Mouse (Mus musculus) forebrain, embryonic 16.5 days (tissue): ENCODE results near the gene Vangl1. TPM values are rescaled to one million over a fixed set of nuclear protein-coding genes. Genes with fewer than 3 reads are reported as not detected.

Experiments
- ATAC-seq: fragments of 200-750 bp; cut with Nextera tagmentation; 2 replicates; pipeline ENCODE4 v1.8.0; 2017; ENCODE audit warnings: mild to moderate bottlenecking, moderate library complexity
- H3K27ac ChIP-seq: fragments of 300-500 bp; sonication (generic); 2 replicates; pipeline ENCODE4 v1.5.1; 2014; ENCODE audit warnings: low read length, control low read depth
- H3K27me3 ChIP-seq: fragments of 300-500 bp; sonication (generic); replicated peaks from 2 replicates; pipeline ENCODE4 v1.6.1; 2014; ENCODE audit warnings: low read length; ENCODE audit not compliant: control insufficient read depth, insufficient read depth
- H3K36me3 ChIP-seq: fragments of 300-500 bp; sonication (generic); 2 replicates; pipeline ENCODE4 v1.6.1; 2014; ENCODE audit not compliant: control insufficient read depth, insufficient read depth
- H3K4me1 ChIP-seq: fragments of 300-500 bp; sonication (generic); replicated peaks from 2 replicates; pipeline ENCODE4 v1.6.1; 2014; ENCODE audit warnings: low read length; ENCODE audit not compliant: control insufficient read depth, insufficient read depth
- H3K4me2 ChIP-seq: fragments of 300-500 bp; sonication (generic); 2 replicates; pipeline ENCODE4 v1.6.1; 2014; ENCODE audit warnings: mild to moderate bottlenecking, low read length, control low read depth
- H3K4me3 ChIP-seq: fragments of 300-500 bp; sonication (generic); replicated peaks from 2 replicates; pipeline ENCODE4 v1.5.1; 2014; ENCODE audit warnings: mild to moderate bottlenecking, low read length, control low read depth
- H3K9ac ChIP-seq: fragments of 300-500 bp; sonication (generic); replicated peaks from 2 replicates; pipeline ENCODE4 v1.6.1; 2014; ENCODE audit warnings: low read depth, low read length, control low read depth
- H3K9me3 ChIP-seq: fragments of 300-500 bp; sonication (generic); 2 replicates; pipeline ENCODE4 v1.6.1; 2016; ENCODE audit warnings: low read length; ENCODE audit not compliant: control insufficient read depth
- WGBS: fragments of 180-500 bp; shearing (Covaris S2); extraction: QIAGEN DNeasy Blood & Tissue Kit; methylation state at CpG from one replicate; pipeline ENCODE4 v1.1.7; 2014; 5-methylcytosine and 5-hydroxymethylcytosine counted together
- polyA plus RNA-seq: library from polyadenylated mRNA; unstranded; fragments of >200 nt; fragmentation: Nextera tagmentation; extraction: Ambion mirVana; gene quantifications from 2 replicates; pipeline ENCODE4 v1.2.1, GENCODE M21; 2015

The Vangl1 gene
- polyA plus RNA-seq, 1 experiment from 2014 or later: 6.3 TPM

- H3K36me3 ChIP-seq: no peaks in the 10 kb centered on the region
- H3K4me1 ChIP-seq: 0 out of 2 replicates have a peak, but pooled peaks cover 4% of the 10 kb centered on the region
- no peak overlapping the region for H3K4me2 ChIP-seq
- H3K27ac ChIP-seq: no peak overlapping the region
- H3K4me3 ChIP-seq: no peak overlapping the region
- WGBS: 95% methylated on average over 6 of the region's 6 CpGs
- no peak overlapping the region for H3K9ac ChIP-seq
- ATAC-seq: no peak
- H3K27me3 ChIP-seq: no peaks in the 10 kb centered on the region
- no peaks in the 10 kb centered on the region for H3K9me3 ChIP-seq
Observed at GRCm38 (mm10) chr3:102157652-102158051, 46.8 kb downstream of the Vangl1 start.

DNA sequence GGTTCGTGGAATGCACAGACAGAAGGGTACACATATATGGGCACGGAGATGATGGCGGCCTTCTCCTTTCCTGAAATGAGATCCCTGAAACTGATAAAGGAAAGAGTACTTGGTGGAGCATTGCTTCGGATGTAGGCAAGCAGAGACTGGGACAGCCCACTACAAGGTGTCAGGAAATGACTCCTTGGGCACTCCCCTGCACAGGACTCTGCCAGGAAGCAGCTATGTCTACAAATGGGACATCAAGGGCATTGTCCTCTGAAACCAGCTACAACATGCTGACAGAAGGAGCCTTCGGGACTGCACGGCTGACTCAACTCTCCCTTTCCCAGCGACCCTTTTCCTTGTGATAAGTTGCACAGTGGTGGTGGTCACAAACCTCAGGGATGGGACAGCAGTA lies 47.8 kb downstream of the Vangl1 start:
- Histone ChIP-seq H3K27ac (no peak overlapping the region), H3K9me3 (no peaks in the 10 kb centered on the region), H3K36me3 (no peaks in the 10 kb centered on the region), H3K4me3 (no peak overlapping the region), H3K27me3 (no peaks in the 10 kb centered on the region), H3K9ac (no peak overlapping the region), H3K4me2 (no peak overlapping the region), H3K4me1 (0 out of 2 replicates have a peak, but pooled peaks cover 4% of the 10 kb centered on the region)
- no peak for ATAC-seq
- WGBS: 92% methylated on average over 7 of the region's 7 CpGs

- WGBS: 83% methylated on average over 7 of the region's 7 CpGs
- Histone ChIP-seq H3K4me3 (no peak overlapping the region), H3K4me2 (no peak overlapping the region), H3K9ac (no peak overlapping the region), H3K4me1 (no peaks in the 10 kb centered on the region), H3K36me3 (no peaks in the 10 kb centered on the region), H3K27me3 (no peaks in the 10 kb centered on the region), H3K9me3 (no peaks in the 10 kb centered on the region), H3K27ac (no peak overlapping the region)
- ATAC-seq: no peak
Observed at GRCm38 (mm10) chr3:102154107-102154506, 50.4 kb downstream of the Vangl1 start.

- no peaks in the 10 kb centered on the region for H3K9me3 ChIP-seq
- no peaks in the 10 kb centered on the region for H3K27me3 ChIP-seq
- ATAC-seq: no peak
- H3K4me1 ChIP-seq: no peaks in the 10 kb centered on the region
- no peak overlapping the region for H3K27ac ChIP-seq
- 23% methylated on average over 4 of the region's 4 CpGs for WGBS
- no peak overlapping the region for H3K9ac ChIP-seq
- no peak overlapping the region for H3K4me2 ChIP-seq
- no peak overlapping the region for H3K4me3 ChIP-seq
- H3K36me3 ChIP-seq: no peaks in the 10 kb centered on the region
Observed at GRCm38 (mm10) chr3:102152872-102153271, 51.6 kb downstream of the Vangl1 start.

DNA sequence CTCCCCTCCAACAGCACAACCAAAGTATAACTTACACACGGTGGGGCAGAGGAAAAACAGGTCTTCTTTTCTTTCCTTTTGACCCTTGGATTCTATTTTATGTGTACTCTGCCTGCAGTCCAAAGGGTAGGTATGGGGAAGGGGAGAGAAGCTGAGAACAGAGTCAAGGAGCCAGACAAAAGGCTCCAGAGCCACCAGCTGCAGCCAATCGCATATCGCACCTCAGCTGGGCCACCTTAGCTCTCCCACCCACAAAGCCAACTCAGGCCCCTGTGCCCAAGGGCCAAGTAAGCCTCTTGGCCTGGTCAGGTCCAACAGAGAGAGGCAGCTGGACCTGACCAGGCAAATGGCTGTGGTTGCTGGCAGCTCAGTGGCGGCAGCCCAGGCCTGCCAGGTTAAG lies 52.0 kb downstream of the Vangl1 start:
- Histone ChIP-seq H3K9me3 (no peaks in the 10 kb centered on the region), H3K27me3 (no peaks in the 10 kb centered on the region), H3K4me1 (no peaks in the 10 kb centered on the region), H3K9ac (no peak overlapping the region), H3K36me3 (no peaks in the 10 kb centered on the region), H3K4me2 (no peak overlapping the region), H3K4me3 (no peak overlapping the region), H3K27ac (no peak overlapping the region)
- no peak for ATAC-seq
- WGBS: 24% methylated on average over 4 of the region's 4 CpGs

DNA sequence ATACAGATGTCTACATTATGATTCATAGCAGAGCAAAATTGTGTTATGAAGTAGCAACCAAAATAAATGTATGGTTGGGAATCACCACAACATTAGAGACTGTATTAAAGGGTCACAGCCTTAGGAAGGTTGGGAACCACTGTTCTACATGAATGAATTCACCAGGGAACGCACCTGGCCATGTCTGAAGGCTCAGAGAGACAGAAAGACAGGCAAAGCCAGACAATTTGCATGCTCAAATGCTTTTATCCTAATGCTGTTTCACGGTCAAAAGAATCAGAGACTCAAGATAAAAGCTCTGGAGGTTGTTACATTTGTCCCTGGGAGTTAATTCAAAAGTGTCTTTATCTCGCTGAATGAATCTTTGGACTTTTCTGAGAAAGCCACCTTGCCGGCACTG lies 52.6 kb downstream of the Vangl1 start:
- Histone ChIP-seq H3K4me3 (no peak overlapping the region), H3K4me1 (0 out of 2 replicates have a peak, but pooled peaks cover 2% of the 10 kb centered on the region), H3K4me2 (no peak overlapping the region), H3K27me3 (no peaks in the 10 kb centered on the region), H3K9ac (no peak overlapping the region), H3K27ac (no peak overlapping the region), H3K9me3 (no peaks in the 10 kb centered on the region), H3K36me3 (no peaks in the 10 kb centered on the region)
- 23% methylated on average over 4 of the region's 4 CpGs for WGBS
- ATAC-seq: no peak

GRCm38 (mm10) chr3:102149941-102150340 lies 54.6 kb downstream of the Vangl1 start:
- H3K4me1 ChIP-seq: 0 out of 2 replicates have a peak, but pooled peaks cover 2% of the 10 kb centered on the region
- H3K27me3 ChIP-seq: no peaks in the 10 kb centered on the region
- WGBS: 80% methylated on average over 7 of the region's 7 CpGs
- H3K9ac ChIP-seq: no peak overlapping the region
- no peak overlapping the region for H3K4me2 ChIP-seq
- no peak overlapping the region for H3K4me3 ChIP-seq
- ATAC-seq: no peak
- H3K36me3 ChIP-seq: no peaks in the 10 kb centered on the region
- H3K27ac ChIP-seq: no peak overlapping the region
- no peaks in the 10 kb centered on the region for H3K9me3 ChIP-seq

DNA sequence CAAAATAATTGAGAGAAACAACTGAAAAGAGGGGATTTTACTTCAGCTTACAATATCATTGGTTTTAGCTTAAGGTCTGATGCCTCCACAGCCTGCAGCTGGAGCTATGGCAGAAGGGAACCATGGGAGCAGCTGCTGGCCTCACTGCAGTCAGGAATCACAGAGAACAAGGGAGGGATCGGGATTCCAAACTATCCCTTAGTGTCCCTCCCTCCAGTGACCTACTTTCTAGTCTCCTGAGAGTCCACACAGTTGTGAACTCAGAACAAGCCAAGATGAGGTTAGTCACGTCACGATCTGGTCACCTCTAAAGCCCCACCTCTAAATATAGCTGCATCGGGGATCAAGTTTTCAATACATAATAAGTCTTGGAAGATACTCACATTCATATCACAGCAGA lies 57.3 kb downstream of the Vangl1 start:
- no peak overlapping the region for H3K4me3 ChIP-seq
- 64% methylated on average over 4 of the region's 4 CpGs for WGBS
- H3K27me3 ChIP-seq: no peaks in the 10 kb centered on the region
- ATAC-seq: no peak
- no peak overlapping the region for H3K4me2 ChIP-seq
- H3K27ac ChIP-seq: no peak overlapping the region
- no peaks in the 10 kb centered on the region for H3K36me3 ChIP-seq
- no peaks in the 10 kb centered on the region for H3K9me3 ChIP-seq
- H3K9ac ChIP-seq: no peak overlapping the region
- 0 out of 2 replicates have a peak, but pooled peaks cover 2% of the 10 kb centered on the region for H3K4me1 ChIP-seq

DNA sequence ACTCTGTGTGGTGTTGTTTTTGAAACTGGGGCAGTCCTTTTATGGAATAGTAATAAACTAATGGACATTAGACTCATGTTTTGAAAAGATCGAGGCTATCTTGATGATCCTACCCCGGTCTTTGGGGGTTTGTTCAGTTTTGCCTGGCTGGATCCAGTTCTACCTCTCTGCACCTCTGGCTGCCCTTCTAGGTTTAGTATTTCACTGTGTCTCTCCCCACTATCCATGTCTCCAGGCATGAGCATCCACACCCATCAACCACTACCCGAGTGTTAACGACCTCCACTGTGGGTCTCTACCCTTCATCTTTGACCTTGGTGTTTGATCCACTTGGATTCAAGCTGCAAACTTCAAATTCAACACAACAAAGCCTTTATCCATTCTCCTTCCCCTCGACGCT lies 58.1 kb downstream of the Vangl1 start:
- no peaks in the 10 kb centered on the region for H3K9me3 ChIP-seq
- no peak overlapping the region for H3K9ac ChIP-seq
- no peaks in the 10 kb centered on the region for H3K36me3 ChIP-seq
- ATAC-seq: no peak
- H3K27me3 ChIP-seq: no peaks in the 10 kb centered on the region
- H3K27ac ChIP-seq: no peak overlapping the region
- 29% methylated on average over 6 of the region's 6 CpGs for WGBS
- no peak overlapping the region for H3K4me2 ChIP-seq
- H3K4me1 ChIP-seq: 0 out of 2 replicates have a peak, but pooled peaks cover 2% of the 10 kb centered on the region
- H3K4me3 ChIP-seq: no peak overlapping the region
